Mouse (Mus musculus): ENCODE data around the gene Col4a4.

GRCm38 (mm10) chr1:82543934-82544333 lies 42.7 kb downstream of the Col4a4 start:
- TF ChIP-seq POLR2A (IDR thresholded peaks at IDR 0.05; ENCODE audit: borderline replicate concordance, extremely low read depth, low read depth, low read length) (no peak), CTCF (IDR thresholded peaks at IDR 0.05; ENCODE audit: insufficient read depth, low read length) (no peak)
